ENCODE assay signal across 8 mouse cellular contexts in the genomic region with DNA sequence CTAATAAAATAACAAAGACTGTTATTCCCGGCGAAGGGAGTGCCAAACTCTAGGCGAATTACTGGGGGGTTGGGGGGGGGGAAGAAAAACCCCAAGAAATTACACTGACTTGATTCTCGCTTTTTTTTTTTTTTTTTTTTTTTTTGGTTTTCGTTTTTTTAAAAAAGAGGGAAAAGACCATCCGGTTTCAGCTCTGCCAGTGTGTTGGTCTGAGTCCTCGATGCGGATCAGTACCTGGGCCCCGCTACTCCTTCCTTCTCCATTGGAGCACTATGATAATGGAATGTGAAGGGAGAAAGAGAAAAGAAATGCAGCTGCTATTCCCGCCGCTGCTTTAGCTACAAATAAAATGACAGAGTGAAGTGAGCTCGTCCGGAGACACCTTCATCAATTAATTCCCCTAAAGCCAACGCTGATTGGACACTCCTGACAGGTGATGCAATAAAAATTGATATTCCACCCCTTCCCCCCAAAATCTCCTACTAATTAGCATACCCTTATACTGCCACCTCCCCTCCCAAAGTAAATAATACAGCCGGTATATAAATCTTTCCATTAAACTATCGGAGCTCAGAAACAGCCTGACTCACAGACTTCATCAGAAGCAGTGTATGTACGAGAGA. TPM values are rescaled to one million over a fixed set of nuclear protein-coding genes. Genes with fewer than 3 reads are reported as not detected.
DNase-seq lines count a peak whose midpoint lies in the region; ATAC-seq and TF ChIP-seq lines count a peak whose summit lies in the region.

A gene (minus strand): TSS at position 599 of the 623 bp plus-strand sequence.

- H3K9me3 ChIP-seq in forebrain, postnatal 0 days (ENCODE audit: low read length) = no peaks in the 10 kb centered on the region
- no peaks in the 10 kb centered on the region for H3K9me3 ChIP-seq in kidney, embryonic 16.5 days (ENCODE audit: low read length)
- H3K9me3 ChIP-seq in midbrain, embryonic 13.5 days = no peaks in the 10 kb centered on the region

- ATAC-seq in forebrain, postnatal 0 days = peak; percentile 15
- peak; percentile 46; the same call in 1 of the 2 replicates for ATAC-seq in kidney, embryonic 16.5 days (ENCODE audit: low FRiP score, low TSS enrichment)
- ATAC-seq in midbrain, embryonic 13.5 days = peak; percentile 49
- ATAC-seq in cerebellum, adult (ENCODE audit: insufficient number of reproducible peaks, low FRiP score, low TSS enrichment) = no peak

- TF ChIP-seq CTCF in forebrain, postnatal 0 days (IDR thresholded peaks at IDR 0.05; ENCODE audit: low read depth) = no peak

- WGBS in forebrain, postnatal 0 days = under 1% methylated on average over 17 of the region's 17 CpGs
- under 1% methylated on average over 17 of the region's 17 CpGs for WGBS in kidney, embryonic 16.5 days
- WGBS in midbrain, embryonic 13.5 days = 0% methylated on average over 17 of the region's 17 CpGs

- H3K36me3 ChIP-seq in forebrain, postnatal 0 days (ENCODE audit: insufficient read depth) = no peaks in the 10 kb centered on the region
- H3K36me3 ChIP-seq in kidney, embryonic 16.5 days (ENCODE audit: insufficient read depth, low read length) = no peaks in the 10 kb centered on the region
- no peaks in the 10 kb centered on the region for H3K36me3 ChIP-seq in midbrain, embryonic 13.5 days

- peak within 1 kb of the TSS; percentile 83 for H3K4me2 ChIP-seq in forebrain, postnatal 0 days (ENCODE audit: low read depth)
- H3K4me2 ChIP-seq in kidney, embryonic 16.5 days (replicated peaks; ENCODE audit: low read depth, low read length) = peak within 1 kb of the TSS; percentile 73
- peak within 1 kb of the TSS; percentile 84 for H3K4me2 ChIP-seq in midbrain, embryonic 13.5 days (replicated peaks)

- H3K4me3 ChIP-seq in forebrain, postnatal 0 days (ENCODE audit: low read depth, low read length) = peak within 1 kb of the TSS; percentile 77
- H3K4me3 ChIP-seq in kidney, embryonic 16.5 days (ENCODE audit: low read length) = peak within 1 kb of the TSS; percentile 94
- peak within 1 kb of the TSS; percentile 91 for H3K4me3 ChIP-seq in midbrain, embryonic 13.5 days (replicated peaks)

- H3K9ac ChIP-seq in forebrain, postnatal 0 days = peak within 1 kb of the TSS; percentile 97
- H3K9ac ChIP-seq in kidney, embryonic 16.5 days (replicated peaks; ENCODE audit: low read length) = peak within 1 kb of the TSS; percentile 99
- H3K9ac ChIP-seq in midbrain, embryonic 13.5 days (replicated peaks) = peak within 1 kb of the TSS; percentile 100

- H3K27ac ChIP-seq in forebrain, postnatal 0 days (ENCODE audit: low read depth, low read length) = peak within 1 kb of the TSS; percentile 96
- H3K27ac ChIP-seq in kidney, embryonic 16.5 days (ENCODE audit: low read length) = peak within 1 kb of the TSS; percentile 100
- H3K27ac ChIP-seq in midbrain, embryonic 13.5 days = peak within 1 kb of the TSS; percentile 100

- DNase-seq in adrenal gland, adult (ENCODE audit: inconsistent age in 2 of 2, low spot score in 1 of 2) = peak; percentile 59 to 91
- DNase-seq in adrenal gland, postnatal 4 days (ENCODE audit: low spot score in 2 of 2) = no peak
- DNase-seq in Muller cell, postnatal 12 days (ENCODE audit: inconsistent ontology term) = peak; percentile 82
- peak; percentile 82 for DNase-seq in forebrain, postnatal 0 days
- no peak for DNase-seq in right cerebral cortex, postnatal 14 days

- H3K4me1 ChIP-seq in forebrain, postnatal 0 days (ENCODE audit: insufficient read depth) = peaks cover 10% of the 10 kb centered on the region
- H3K4me1 ChIP-seq in kidney, embryonic 16.5 days (ENCODE audit: insufficient read depth, low read length) = peaks cover 43% of the 10 kb centered on the region
- H3K4me1 ChIP-seq in midbrain, embryonic 13.5 days (replicated peaks) = peaks cover 49% of the 10 kb centered on the region

- H3K27me3 ChIP-seq in forebrain, postnatal 0 days (ENCODE audit: insufficient read depth, low read length) = no peaks in the 10 kb centered on the region
- no peaks in the 10 kb centered on the region for H3K27me3 ChIP-seq in kidney, embryonic 16.5 days (ENCODE audit: insufficient read depth, low read length)
- no peaks in the 10 kb centered on the region for H3K27me3 ChIP-seq in midbrain, embryonic 13.5 days

RNA-seq across cellular contexts. Expression of the gene that starts here (rescaled TPM):
- 10 to 100 TPM in 1 of 2 experiments, 1 to 10 TPM in 1; 9.9 to 11.3 TPM for total RNA-seq in adrenal gland, postnatal 4 days (2021)
- 11.4 and 12.6 TPM in 2 replicates for total RNA-seq in forebrain, postnatal 0 days (2014; rRNA removed)
- polyA plus RNA-seq in forebrain, postnatal 0 days (2015; fragmentation: Nextera tagmentation; extraction: Ambion mirVana) = 4.3 and 4.9 TPM in 2 replicates
- polyA plus RNA-seq in kidney, embryonic 16.5 days (2015; fragmentation: Nextera tagmentation; extraction: Ambion mirVana) = 8.8 and 9.2 TPM in 2 replicates
- polyA plus RNA-seq in midbrain, embryonic 13.5 days (2015; fragmentation: Nextera tagmentation; extraction: Ambion mirVana) = 17.8 and 18.3 TPM in 2 replicates

Comparison
In these comparisons a context has a peak if more than half of its experiments do, and no peak if none do; other contexts are left out.
1. DNase-seq: peak in adrenal gland, adult (2 of 2), Muller cell, postnatal 12 days (single experiment) and forebrain, postnatal 0 days (single experiment); none in adrenal gland, postnatal 4 days (0 of 2) and right cerebral cortex, postnatal 14 days (single experiment).
2. Peak in every context shown above with its lines, with median percentiles within 50 percentile points of each other: H3K27ac ChIP-seq, H3K4me2 ChIP-seq, H3K4me3 ChIP-seq and H3K9ac ChIP-seq.